Mouse (Mus musculus): ENCODE data around the gene Calm4. TPM values are rescaled to one million over a fixed set of nuclear protein-coding genes. Genes with fewer than 3 reads are reported as not detected.
"Not testable (repeated sequence)": the region's sequence is repeated elsewhere in the genome, so short reads cannot be mapped to it uniquely, and the experiment has no call there.

The Calm4 gene
- total RNA-seq (2021) (not detected), polyA plus RNA-seq (2012; rRNA removed) (not detected in 2 replicates)
- long read RNA-seq = 0 reads

- DNase-seq = not testable (repeated sequence)
Observed at GRCm38 (mm10) chr13:3837312-3837807, at the start of gene Calm4. TSS of gene Calm4 (plus strand) at chr13:3837757.

GRCm38 (mm10) chr13:3788588-3788987 lies 49.0 kb upstream of the Calm4 start:
- DNase-seq = no peak

GRCm38 (mm10) chr13:3789531-3789930 lies 48.0 kb upstream of the Calm4 start:
- no peak for DNase-seq

GRCm38 (mm10) chr13:3796649-3797048 lies 40.9 kb upstream of the Calm4 start:
- no peak for DNase-seq

- no peak for DNase-seq
Observed at GRCm38 (mm10) chr13:3798751-3799150, 38.8 kb upstream of the Calm4 start.

GRCm38 (mm10) chr13:3799386-3799785 lies 38.2 kb upstream of the Calm4 start:
- DNase-seq = no peak

- no peak for DNase-seq
Observed at GRCm38 (mm10) chr13:3804186-3804585, 33.4 kb upstream of the Calm4 start, which contains the start of gene Calml3. TSS of gene Calml3 (minus strand) at chr13:3804316.

- peak; percentile 27 for DNase-seq
Observed at GRCm38 (mm10) chr13:3805132-3805531, 32.4 kb upstream of the Calm4 start.

GRCm38 (mm10) chr13:3805638-3806037 lies 31.9 kb upstream of the Calm4 start:
- DNase-seq = no peak

- no peak for DNase-seq
Observed at GRCm38 (mm10) chr13:3807131-3807827, 30.3 kb upstream of the Calm4 start.

GRCm38 (mm10) chr13:3818012-3818739 lies 19.4 kb upstream of the Calm4 start:
- peak; percentile 15 for DNase-seq

GRCm38 (mm10) chr13:3818740-3819076 lies 18.8 kb upstream of the Calm4 start:
- DNase-seq = no peak

GRCm38 (mm10) chr13:3822105-3822504 lies 15.5 kb upstream of the Calm4 start:
- DNase-seq = peak; percentile 19

- no peak for DNase-seq
Observed at GRCm38 (mm10) chr13:3825726-3826125, 11.8 kb upstream of the Calm4 start.

GRCm38 (mm10) chr13:3831546-3831945 lies 6.0 kb upstream of the Calm4 start:
- DNase-seq = no peak

- DNase-seq = no peak
Observed at GRCm38 (mm10) chr13:3831994-3832393, 5.6 kb upstream of the Calm4 start.

GRCm38 (mm10) chr13:3832450-3832849 lies 5.1 kb upstream of the Calm4 start:
- DNase-seq = no peak

GRCm38 (mm10) chr13:3833644-3834043 lies 3.9 kb upstream of the Calm4 start:
- DNase-seq = not testable (repeated sequence)

- DNase-seq = not testable (repeated sequence)
Observed at GRCm38 (mm10) chr13:3840662-3841061, 3.1 kb downstream of the Calm4 start.

- DNase-seq = no peak
Observed at GRCm38 (mm10) chr13:3850330-3850729, 12.8 kb downstream of the Calm4 start.

GRCm38 (mm10) chr13:3853648-3854333 lies 16.2 kb downstream of the Calm4 start, which contains the start of gene Calm5:
TSS of gene Calm5 (plus strand) at chr13:3854173.
- not testable (repeated sequence) for DNase-seq

- DNase-seq = no peak
Observed at GRCm38 (mm10) chr13:3854856-3855255, 17.3 kb downstream of the Calm4 start.

- no peak for DNase-seq
Observed at GRCm38 (mm10) chr13:3856252-3856651, 18.7 kb downstream of the Calm4 start.
